In the genomic region with DNA sequence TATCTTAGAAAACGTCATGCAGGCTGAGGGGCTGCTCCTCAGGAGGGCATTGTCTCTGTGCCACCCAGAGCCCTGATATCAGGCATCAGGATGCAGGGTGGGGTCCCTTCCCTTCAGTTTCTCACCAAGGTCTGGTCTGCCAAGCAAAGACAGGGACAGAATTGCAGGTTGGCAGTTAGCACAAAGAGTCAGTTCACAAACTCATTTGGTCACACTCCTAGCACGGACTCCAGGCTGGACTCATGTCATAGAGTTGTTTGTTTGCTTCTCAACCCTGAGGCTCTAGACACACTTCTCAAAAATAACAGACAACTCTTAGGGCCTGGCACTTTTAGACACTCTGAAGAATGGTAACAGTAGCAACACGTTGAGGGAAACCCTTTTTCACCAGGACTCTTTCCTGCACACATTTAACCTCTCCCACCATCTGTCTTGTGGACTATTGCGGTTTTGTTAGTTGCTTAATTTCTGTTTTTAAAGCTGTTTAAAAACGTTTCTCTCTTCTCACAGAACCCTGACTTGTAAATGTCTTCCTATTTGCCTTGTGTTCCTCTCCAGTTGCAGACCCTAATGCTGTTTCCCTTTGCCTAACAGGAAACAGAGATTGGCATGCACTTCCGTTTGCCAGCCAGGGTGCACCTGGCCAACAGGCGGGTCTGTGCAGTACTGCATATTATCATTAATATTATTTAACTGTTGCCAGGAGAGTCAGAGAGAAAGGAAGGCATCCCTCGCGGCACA, we compare ENCODE assay signal across 15 mouse cellular contexts.
A peak's percentile ranks its signal among the peaks of the same experiment; 100 is the strongest.
DNase-seq lines count a peak whose midpoint lies in the region; ATAC-seq and TF ChIP-seq lines count a peak whose summit lies in the region.
"Had no signal": no experiment of that assay in that cellular context is flagged by ENCODE, and none has a peak within 500 bp of the region (broad histone marks: within the 10 kb centered on the region; RNA-seq: fewer than 3 reads in every experiment).

No protein-coding gene starts in this region.

- peak overlapping the region; percentile 75 for H3K27ac ChIP-seq in left cerebral cortex, adult 2 months
- peak overlapping the region; percentile 11 for H3K27ac ChIP-seq in embryonic facial prominence, embryonic 10.5 days (replicated peaks)
- H3K27ac ChIP-seq: embryonic facial prominence, embryonic 13.5 days; hindbrain, embryonic 15.5 days; kidney, embryonic 15.5 days; liver, embryonic 14.5 days; midbrain, embryonic 15.5 days; neural tube, embryonic 15.5 days had no signal

- no peaks in the 10 kb centered on the region for H3K9me3 ChIP-seq in embryonic facial prominence, embryonic 10.5 days
- H3K9me3 ChIP-seq: embryonic facial prominence, embryonic 13.5 days; hindbrain, embryonic 15.5 days; kidney, embryonic 15.5 days; midbrain, embryonic 15.5 days; neural tube, embryonic 15.5 days had no signal

- H3K27me3 ChIP-seq in embryonic facial prominence, embryonic 10.5 days (replicated peaks; ENCODE audit: low read depth, poor library complexity, severe bottlenecking), result no peaks in the 10 kb centered on the region
- H3K27me3 ChIP-seq: embryonic facial prominence, embryonic 13.5 days; hindbrain, embryonic 15.5 days; kidney, embryonic 15.5 days; midbrain, embryonic 15.5 days; neural tube, embryonic 15.5 days had no signal

- intact Hi-C loops in left cerebral cortex, adult 2 months (cut with DNase I), result no loop called here

- 52% methylated on average over 9 of the region's 9 CpGs for WGBS in embryonic facial prominence, embryonic 10.5 days

- no peak for DNase-seq in left cerebral cortex, adult 2 months (ENCODE audit: extremely low spot score in 1 of 2, low spot score in 2 of 2)
- DNase-seq in left cerebral cortex, adult 18-20 months (ENCODE audit: low spot score in 2 of 2), result no peak
- DNase-seq in embryonic facial prominence, embryonic 10.5 days (ENCODE audit: low spot score), result no peak
- DNase-seq in naive thymus-derived CD4-positive, alpha-beta T cell, adult 2 months (ENCODE audit: low read depth), result peak; percentile 38
- no peak for DNase-seq in spleen, postnatal 14 days (ENCODE audit: low spot score in 2 of 2)
- DNase-seq: layer of hippocampus, postnatal 36 days had no signal

- H3K4me3 ChIP-seq in left cerebral cortex, adult 2 months, result no peak overlapping the region
- H3K4me3 ChIP-seq in embryonic facial prominence, embryonic 10.5 days, result no peak overlapping the region
- H3K4me3 ChIP-seq: embryonic facial prominence, embryonic 13.5 days; hindbrain, embryonic 15.5 days; kidney, embryonic 15.5 days; midbrain, embryonic 15.5 days; neural tube, embryonic 15.5 days had no signal

- TF ChIP-seq CTCF in left cerebral cortex, adult 2 months (IDR thresholded peaks at IDR 0.05), result no peak

- no peaks in the 10 kb centered on the region for H3K36me3 ChIP-seq in embryonic facial prominence, embryonic 10.5 days (replicated peaks)
- H3K36me3 ChIP-seq: embryonic facial prominence, embryonic 13.5 days; hindbrain, embryonic 15.5 days; kidney, embryonic 15.5 days; midbrain, embryonic 15.5 days; neural tube, embryonic 15.5 days had no signal

- peak; percentile 72 for ATAC-seq in CD4-positive, CD25-positive, alpha-beta regulatory T cell, adult 4 months
- no peak for ATAC-seq in inflammation-experienced regulatory T-cells, adult 6 months
- ATAC-seq: forebrain, embryonic 16.5 days; midbrain, embryonic 15.5 days had no signal

- peaks cover 26% of the 10 kb centered on the region for H3K4me1 ChIP-seq in embryonic facial prominence, embryonic 10.5 days
